Mouse (Mus musculus) telencephalon, adult 2 months (tissue): ENCODE data around the gene Ppp1r9b.
A peak's percentile ranks its signal among the peaks of the same experiment; 100 is the strongest.

Experiments used
- DNase-seq: peaks from one replicate; pipeline ENCODE4 v3.0.0-alpha.2; 2011; ENCODE audit warnings: low read depth, low spot score

The Ppp1r9b gene

GRCm38 (mm10) chr11:94978178-94978915, 12.5 kb upstream of the Ppp1r9b start:
- no peak for DNase-seq

- peak; percentile 96 for DNase-seq
These were observed 11.9 kb upstream of the Ppp1r9b start for GRCm38 (mm10) chr11:94978947-94979346.

- no peak for DNase-seq
These were observed 11.2 kb upstream of the Ppp1r9b start for GRCm38 (mm10) chr11:94979462-94980179.

GRCm38 (mm10) chr11:94985140-94985539, 5.7 kb upstream of the Ppp1r9b start:
- no peak for DNase-seq

GRCm38 (mm10) chr11:94985822-94986221, 5.0 kb upstream of the Ppp1r9b start:
- DNase-seq = no peak

GRCm38 (mm10) chr11:94986435-94986834, 4.4 kb upstream of the Ppp1r9b start:
- DNase-seq = no peak

- DNase-seq = no peak
These were observed 3.5 kb upstream of the Ppp1r9b start for GRCm38 (mm10) chr11:94987341-94987740.

- no peak for DNase-seq
These were observed 3.0 kb upstream of the Ppp1r9b start for GRCm38 (mm10) chr11:94987851-94988250.

GRCm38 (mm10) chr11:94988780-94989561, 1.9 kb upstream of the Ppp1r9b start:
- DNase-seq = no peak

GRCm38 (mm10) chr11:94989562-94990017, 1.2 kb upstream of the Ppp1r9b start:
- peak; percentile 96 for DNase-seq

GRCm38 (mm10) chr11:94990102-94990748, 610 bp upstream of the Ppp1r9b start:
- no peak for DNase-seq

GRCm38 (mm10) chr11:94991641-94992479, 1.0 kb downstream of the Ppp1r9b start:
- no peak for DNase-seq

GRCm38 (mm10) chr11:94992480-94992753, 1.6 kb downstream of the Ppp1r9b start:
- no peak for DNase-seq

- no peak for DNase-seq
These were observed 2.1 kb downstream of the Ppp1r9b start for GRCm38 (mm10) chr11:94992754-94993606.

GRCm38 (mm10) chr11:94994208-94994814, 3.5 kb downstream of the Ppp1r9b start:
- DNase-seq = no peak

- DNase-seq = no peak
These were observed 4.3 kb downstream of the Ppp1r9b start for GRCm38 (mm10) chr11:94994947-94995772.

GRCm38 (mm10) chr11:94996101-94996500, 5.3 kb downstream of the Ppp1r9b start:
- no peak for DNase-seq

GRCm38 (mm10) chr11:94996984-94997383, 6.1 kb downstream of the Ppp1r9b start:
- DNase-seq = no peak

- DNase-seq = no peak
These were observed 6.8 kb downstream of the Ppp1r9b start for GRCm38 (mm10) chr11:94997596-94997995.
